Mouse (Mus musculus): ENCODE measurements around the gene Ccdc125. TPM values are rescaled to one million over a fixed set of nuclear protein-coding genes. Genes with fewer than 3 reads are reported as not detected.

The Ccdc125 gene
- total and polyA plus RNA-seq, 3 experiments, result 0.13 to 0.59 TPM; not detected in 1

DNA sequence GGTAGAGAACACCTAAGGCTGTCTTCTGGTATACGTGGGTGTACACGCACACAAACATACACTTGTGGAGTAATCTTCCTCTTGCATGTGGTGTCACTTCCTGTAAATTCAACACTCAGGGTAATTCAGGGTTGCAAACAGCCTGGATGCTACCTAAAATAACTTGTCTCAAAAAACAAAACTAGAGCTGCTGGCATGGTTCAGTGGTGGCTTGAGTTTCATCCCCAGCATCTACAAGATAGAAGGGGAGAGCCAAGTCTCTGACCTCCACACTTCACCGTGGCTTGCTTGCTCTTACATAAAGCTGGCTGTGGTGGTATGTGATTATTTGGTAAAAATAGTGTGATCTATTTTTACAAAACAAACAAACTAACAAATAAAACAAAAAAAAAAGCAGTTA, 28.0 kb downstream of the Ccdc125 start:
- no peak for TF ChIP-seq BHLHE40 (IDR thresholded peaks at IDR 0.05; ENCODE audit: low read depth, low read length)
- TF ChIP-seq ZKSCAN1 (IDR thresholded peaks at IDR 0.05; ENCODE audit: borderline replicate concordance, low read depth, low read length), result no peak
- TF ChIP-seq E2F4 (IDR thresholded peaks at IDR 0.05; ENCODE audit: insufficient replicate concordance, low read depth, low read length), result no peak
- no peak for TF ChIP-seq JUN (IDR thresholded peaks at IDR 0.05; ENCODE audit: insufficient read depth, low read depth, low read length)
- TF ChIP-seq PAX5 (IDR thresholded peaks at IDR 0.05; ENCODE audit: low read length), result no peak
- no peak for TF ChIP-seq MAFK (IDR thresholded peaks at IDR 0.05; ENCODE audit: insufficient replicate concordance, low read length)
- no peak for TF ChIP-seq HCFC1 (IDR thresholded peaks at IDR 0.05; ENCODE audit: low read depth, low read length)
- TF ChIP-seq POLR2A (IDR thresholded peaks at IDR 0.05; ENCODE audit: low read depth, low read length), result no peak
- no peak for TF ChIP-seq MAX (IDR thresholded peaks at IDR 0.05; ENCODE audit: low read length)
- no peak for TF ChIP-seq ELF1 (IDR thresholded peaks at IDR 0.05; ENCODE audit: low read depth, low read length)
- TF ChIP-seq SMC3 (IDR thresholded peaks at IDR 0.05; ENCODE audit: low read depth, low read length), result no peak
- no peak for TF ChIP-seq CHD2 (IDR thresholded peaks at IDR 0.05; ENCODE audit: low read length)
- Histone ChIP-seq H3K9ac (ENCODE audit: insufficient read depth, low read depth) (no peak overlapping the region), H3K27me3 (replicated peaks) (no peaks in the 10 kb centered on the region), H3K4me3 (replicated peaks in 1 of 3; ENCODE audit: low read depth in 2 of 3, low read length in 2 of 3, poor library complexity in 1 of 3) (no peak overlapping the region), H3K79me2 (replicated peaks; ENCODE audit: control insufficient read depth, extremely low read depth, insufficient read depth, poor library complexity, severe bottlenecking) (no peaks in the 10 kb centered on the region), H3K4me2 (ENCODE audit: insufficient read depth, low read depth, poor library complexity, severe bottlenecking) (no peak overlapping the region), H3K36me3 (replicated peaks in 1 of 2; ENCODE audit: control insufficient read depth in 1 of 2, insufficient read depth in 1 of 2, low read length in 1 of 2) (peaks cover 14 to 51% of the 10 kb centered on the region in 2 experiments), H3K4me1 (ENCODE audit: control insufficient read depth in 1 of 2, insufficient read depth in 2 of 2) (peaks cover 0 to 28% of the 10 kb centered on the region in 2 experiments; a peak in 2 of 4 replicates), H3K27ac (ENCODE audit: insufficient read depth, low read depth) (no peak overlapping the region), H3K9me3 (replicated peaks; ENCODE audit: low read length) (no peaks in the 10 kb centered on the region)
- in situ Hi-C loops (cut with MboI; ENCODE audit: low pct_ligation_motif_present, low pct_unique_long_range_greater_than_20kb, low sequenced_read_pairs), result loop anchor here (10.0 kb wide), 1 partner anchor 147 kb away; no protein-coding TSS in a partner anchor
- dilution Hi-C loops (cut with MboI; ENCODE audit: extremely low pct_ligation_motif_present, extremely low pct_unique_long_range_greater_than_20kb, low sequenced_read_pairs), result no loop called here
- no peak for DNase-seq (ENCODE audit: extremely low read depth)

DNA sequence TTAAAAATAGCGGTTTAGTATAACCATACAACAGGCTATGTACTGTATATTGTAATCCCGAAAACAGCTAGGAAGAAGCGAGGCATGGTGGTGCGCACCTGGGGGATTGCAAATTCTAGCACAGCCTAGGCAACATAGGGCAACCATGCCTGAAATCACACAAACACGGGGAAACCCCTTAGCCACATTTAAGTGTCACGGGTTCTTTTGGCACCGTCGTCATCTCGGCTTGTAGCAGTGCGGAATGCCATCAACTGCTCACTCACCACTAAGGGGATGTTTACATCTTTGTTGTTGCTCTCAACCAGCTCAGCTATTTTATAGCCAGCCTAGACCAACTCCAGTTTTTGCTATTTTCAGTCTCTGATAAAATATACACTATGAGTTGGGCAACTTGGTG, 29.3 kb downstream of the Ccdc125 start:
- DNase-seq (ENCODE audit: extremely low read depth), result peak; percentile 79
- Histone ChIP-seq H3K79me2 (replicated peaks; ENCODE audit: control insufficient read depth, extremely low read depth, insufficient read depth, poor library complexity, severe bottlenecking) (no peaks in the 10 kb centered on the region), H3K9me3 (replicated peaks; ENCODE audit: low read length) (no peaks in the 10 kb centered on the region), H3K4me3 (replicated peaks in 1 of 3; ENCODE audit: low read depth in 2 of 3, low read length in 2 of 3, poor library complexity in 1 of 3) (no peak overlapping the region), H3K27ac (ENCODE audit: insufficient read depth, low read depth) (no peak overlapping the region), H3K27me3 (replicated peaks) (no peaks in the 10 kb centered on the region), H3K9ac (ENCODE audit: insufficient read depth, low read depth) (no peak overlapping the region), H3K36me3 (replicated peaks in 1 of 2; ENCODE audit: control insufficient read depth in 1 of 2, insufficient read depth in 1 of 2, low read length in 1 of 2) (peaks cover 24 to 63% of the 10 kb centered on the region in 2 experiments), H3K4me1 (ENCODE audit: control insufficient read depth in 1 of 2, insufficient read depth in 2 of 2) (peaks cover 0 to 28% of the 10 kb centered on the region in 2 experiments; a peak in 2 of 4 replicates), H3K4me2 (ENCODE audit: insufficient read depth, low read depth, poor library complexity, severe bottlenecking) (no peak overlapping the region)
- TF ChIP-seq ELF1 (IDR thresholded peaks at IDR 0.05; ENCODE audit: low read depth, low read length), result no peak
- TF ChIP-seq E2F4 (IDR thresholded peaks at IDR 0.05; ENCODE audit: insufficient replicate concordance, low read depth, low read length), result no peak
- TF ChIP-seq TBP (conservative IDR thresholded peaks at IDR 0.05; ENCODE audit: low read depth, low read length), result no peak
- in situ Hi-C loops (cut with MboI; ENCODE audit: low pct_ligation_motif_present, low pct_unique_long_range_greater_than_20kb, low sequenced_read_pairs) (loop anchor here (10.0 kb wide), 1 partner anchor 146 kb away; no protein-coding TSS in a partner anchor), dilution Hi-C loops (cut with MboI; ENCODE audit: extremely low pct_ligation_motif_present, extremely low pct_unique_long_range_greater_than_20kb, low sequenced_read_pairs) (no loop called here)

DNA sequence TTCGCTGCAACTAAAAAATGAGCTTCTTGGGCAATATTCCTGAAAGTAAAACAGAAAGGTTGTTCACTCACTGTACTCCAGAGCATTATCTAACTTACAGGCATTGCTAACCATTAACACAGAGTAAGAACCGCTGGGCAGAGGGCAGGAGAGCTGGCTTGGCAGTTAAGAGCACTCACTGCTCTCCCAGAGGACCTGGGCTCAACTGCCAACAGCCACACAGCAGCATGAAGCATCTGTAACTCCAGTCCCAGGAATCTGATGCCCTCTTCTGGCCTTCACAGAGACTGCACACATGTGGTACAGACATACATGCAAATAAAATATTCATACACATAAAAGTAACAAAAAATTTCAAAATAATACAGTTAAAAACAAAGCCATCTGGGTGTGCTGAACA, 34.0 kb downstream of the Ccdc125 start:
- Histone ChIP-seq H3K4me2 (ENCODE audit: insufficient read depth, low read depth, poor library complexity, severe bottlenecking) (no peak overlapping the region), H3K4me1 (ENCODE audit: control insufficient read depth in 1 of 2, insufficient read depth in 2 of 2) (peaks cover 0 to 16% of the 10 kb centered on the region in 2 experiments; a peak in 2 of 4 replicates), H3K36me3 (replicated peaks in 1 of 2; ENCODE audit: control insufficient read depth in 1 of 2, insufficient read depth in 1 of 2, low read length in 1 of 2) (peaks cover 44 to 81% of the 10 kb centered on the region in 2 experiments), H3K9me3 (replicated peaks; ENCODE audit: low read length) (no peaks in the 10 kb centered on the region), H3K9ac (ENCODE audit: insufficient read depth, low read depth) (no peak overlapping the region), H3K27me3 (replicated peaks) (no peaks in the 10 kb centered on the region), H3K79me2 (replicated peaks; ENCODE audit: control insufficient read depth, extremely low read depth, insufficient read depth, poor library complexity, severe bottlenecking) (no peaks in the 10 kb centered on the region), H3K4me3 (replicated peaks in 1 of 3; ENCODE audit: low read depth in 2 of 3, low read length in 2 of 3, poor library complexity in 1 of 3) (no peak overlapping the region), H3K27ac (ENCODE audit: insufficient read depth, low read depth) (no peak overlapping the region)
- in situ Hi-C loops (cut with MboI; ENCODE audit: low pct_ligation_motif_present, low pct_unique_long_range_greater_than_20kb, low sequenced_read_pairs), result no loop called here
- TF ChIP-seq TCF12 (IDR thresholded peaks at IDR 0.05; ENCODE audit: low read depth, low read length) (no peak), NRF1 (IDR thresholded peaks at IDR 0.05; ENCODE audit: low read depth, low read length) (no peak), GABPA (IDR thresholded peaks at IDR 0.05; ENCODE audit: insufficient replicate concordance, low read depth, low read length) (no peak), ELF1 (IDR thresholded peaks at IDR 0.05; ENCODE audit: low read depth, low read length) (no peak), MAZ (IDR thresholded peaks at IDR 0.05; ENCODE audit: low read depth, low read length) (no peak), MAFK (IDR thresholded peaks at IDR 0.05; ENCODE audit: insufficient replicate concordance, low read length) (no peak), POLR2A (IDR thresholded peaks at IDR 0.05; ENCODE audit: low read depth, low read length) (no peak), CHD2 (IDR thresholded peaks at IDR 0.05; ENCODE audit: low read length) (no peak), UBTF (IDR thresholded peaks at IDR 0.05; ENCODE audit: low read depth, low read length) (no peak), JUN (IDR thresholded peaks at IDR 0.05; ENCODE audit: insufficient read depth, low read depth, low read length) (no peak), RCOR1 (conservative IDR thresholded peaks at IDR 0.05; ENCODE audit: low read depth, low read length) (no peak), CHD1 (IDR thresholded peaks at IDR 0.05; ENCODE audit: low read depth, low read length) (no peak), BHLHE40 (IDR thresholded peaks at IDR 0.05; ENCODE audit: low read depth, low read length) (no peak), JUND (conservative IDR thresholded peaks at IDR 0.05; ENCODE audit: low read depth, low read length) (no peak), PAX5 (IDR thresholded peaks at IDR 0.05; ENCODE audit: low read length) (no peak), ZMIZ1 (IDR thresholded peaks at IDR 0.05; ENCODE audit: low read depth, low read length) (no peak)
- DNase-seq (ENCODE audit: extremely low read depth), result no peak
- dilution Hi-C loops (cut with MboI; ENCODE audit: extremely low pct_ligation_motif_present, extremely low pct_unique_long_range_greater_than_20kb, low sequenced_read_pairs), result no loop called here

Data from CH12.LX (cell line).